Mouse (Mus musculus) heart, adult 2 months (tissue): ENCODE results near the gene Enkur.

ENCODE experiments used
- CTCF ChIP-seq: fragments of 200-600 bp; IDR thresholded peaks from 2 replicates; pipeline ENCODE4 v1.8.1; 2022; ENCODE audit warnings: antibody characterized with exemption, mild to moderate bottlenecking, moderate library complexity
- EP300 ChIP-seq: fragments of 200-500 bp; IDR thresholded peaks from 2 replicates; pipeline ENCODE4 v1.6.1; 2011; ENCODE audit warnings: low read depth, low read length, control low read depth; ENCODE audit not compliant: insufficient read depth

- no peak for TF ChIP-seq EP300
- TF ChIP-seq CTCF, result no peak
Observed at GRCm38 (mm10) chr2:21202754-21203153, 2.4 kb downstream of the Enkur start.
